Mouse (Mus musculus) lung, adult 2 months (tissue): ENCODE data around the gene Clpsl2.

Experiments used
- CTCF ChIP-seq: fragments of 200-500 bp; IDR thresholded peaks from 2 replicates; pipeline ENCODE4 v1.5.1; 2011; ENCODE audit warnings: mild to moderate bottlenecking, low read length, control low read depth; ENCODE audit not compliant: insufficient read depth
- POLR2A ChIP-seq: fragments of 200-500 bp; IDR thresholded peaks from 2 replicates; pipeline ENCODE4 v1.6.1; 2011; ENCODE audit warnings: low read depth, mild to moderate bottlenecking, control low read depth, low read length, borderline replicate concordance; ENCODE audit errors: extremely low read depth

DNA sequence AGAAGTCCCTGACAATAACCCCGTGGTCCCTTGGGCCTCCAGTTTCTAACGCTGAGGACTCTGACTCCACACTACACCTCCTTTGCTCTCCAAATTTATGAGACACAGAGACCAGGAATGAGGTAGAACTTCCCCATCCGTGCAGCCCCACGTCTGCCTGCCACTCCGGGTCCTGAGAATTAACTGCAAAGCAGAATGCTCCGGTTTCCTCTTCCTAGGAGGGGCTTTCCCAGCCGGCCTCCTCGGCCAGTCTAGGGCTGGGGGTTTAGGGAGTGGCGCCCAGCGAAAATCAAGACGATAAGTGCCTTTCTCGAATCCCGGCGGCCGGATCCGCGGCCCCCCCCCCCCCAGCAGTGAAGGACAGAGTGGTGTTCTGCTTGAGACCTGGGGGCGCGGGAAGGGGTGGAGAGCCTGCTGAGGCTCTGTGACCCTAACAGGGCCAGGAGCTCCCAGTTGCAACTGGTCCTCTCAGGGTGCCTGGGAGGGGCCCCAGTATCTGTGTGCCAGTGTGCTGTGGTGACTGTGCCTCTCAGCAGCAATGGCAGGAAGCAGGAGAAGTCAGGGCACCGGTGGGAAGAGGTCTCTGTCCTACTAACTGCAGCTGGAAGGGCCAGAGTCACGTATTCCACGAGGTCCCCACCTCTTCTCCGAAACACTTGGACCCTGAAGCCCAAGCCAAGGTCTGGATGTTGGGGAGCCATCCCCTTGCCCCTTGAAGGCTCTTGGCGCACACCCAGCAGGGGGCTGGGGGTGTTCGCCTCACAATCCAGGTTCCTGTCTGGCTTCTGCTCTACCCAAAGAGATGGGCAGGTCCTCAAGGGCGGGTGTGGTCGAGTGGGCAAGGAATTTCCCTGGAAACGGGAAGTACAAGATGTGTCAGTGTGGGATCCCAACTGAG is 38.5 kb upstream of the Clpsl2 start:
- TF ChIP-seq CTCF = no peak
- TF ChIP-seq POLR2A = no peak
